ENCODE assay signal across 13 mouse cellular contexts in the genomic region with DNA sequence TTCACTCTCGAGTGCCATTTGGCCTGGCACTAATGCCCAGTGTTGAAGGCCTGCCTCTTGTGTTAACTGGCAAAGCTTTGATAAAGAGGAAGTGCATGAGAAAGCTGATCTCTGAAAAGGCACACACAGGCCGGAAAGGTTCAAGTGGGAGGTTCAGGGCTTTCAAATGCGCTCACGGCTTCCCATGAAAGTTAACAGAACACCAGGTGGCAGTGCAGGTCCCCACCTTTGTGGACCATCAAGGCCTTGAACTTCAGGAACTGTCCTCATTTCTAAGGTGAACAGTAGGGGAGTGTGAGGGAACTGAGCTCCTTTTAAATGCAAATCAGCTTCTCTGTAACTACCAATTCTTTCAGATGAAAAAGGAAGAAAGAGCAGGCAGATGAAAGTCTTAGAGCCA.
DNase-seq lines count a peak whose midpoint lies in the region; ATAC-seq and TF ChIP-seq lines count a peak whose summit lies in the region.
"Had no signal": no experiment of that assay in that cellular context is flagged by ENCODE, and none has a peak within 500 bp of the region (broad histone marks: within the 10 kb centered on the region; RNA-seq: fewer than 3 reads in every experiment).

No protein-coding gene starts in this region.

- TF ChIP-seq EP300 in heart, postnatal 0 days (IDR thresholded peaks at IDR 0.05; ENCODE audit: low read depth): no peak

- ATAC-seq in heart, postnatal 0 days (ENCODE audit: insufficient read depth, low read depth): no peak
- ATAC-seq in midbrain, embryonic 16.5 days: 0 out of 2 replicates have a peak, but pooled peaks have one; percentile 56
- no peak for ATAC-seq in midbrain, embryonic 13.5 days
- ATAC-seq in midbrain, postnatal 0 days (ENCODE audit: low FRiP score): no peak
- ATAC-seq: intestine, postnatal 0 days had no signal

- DNase-seq in heart, postnatal 0 days (ENCODE audit: low spot score): peak; percentile 27
- DNase-seq in heart, postnatal 25 days (ENCODE audit: low spot score): no peak
- DNase-seq in WW6 (ENCODE audit: low read depth, low spot score): peak; percentile 75
- no peak for DNase-seq in midbrain, postnatal 0 days (ENCODE audit: low spot score)
- DNase-seq in urinary bladder, adult 2 months (ENCODE audit: low spot score): no peak
- DNase-seq: cerebellum, adult 9-11 months; lung, postnatal 14 days; right cerebral cortex, postnatal 14 days; thymus, postnatal 14 days had no signal

- H3K4me2 ChIP-seq in heart, postnatal 0 days (ENCODE audit: low read depth, low read length): no peak overlapping the region
- H3K4me2 ChIP-seq in midbrain, embryonic 16.5 days (ENCODE audit: low read length): no peak overlapping the region
- H3K4me2 ChIP-seq in midbrain, embryonic 13.5 days (replicated peaks): no peak overlapping the region
- no peak overlapping the region for H3K4me2 ChIP-seq in midbrain, postnatal 0 days (ENCODE audit: low read depth, low read length, poor library complexity, severe bottlenecking)
- H3K4me2 ChIP-seq: limb, embryonic 15.5 days had no signal

- H3K4me1 ChIP-seq in heart, postnatal 0 days (ENCODE audit: control insufficient read depth, insufficient read depth): no peaks in the 10 kb centered on the region
- H3K4me1 ChIP-seq in midbrain, embryonic 16.5 days (ENCODE audit: control insufficient read depth, insufficient read depth, low read length): no peaks in the 10 kb centered on the region; the same call in 1 of the 2 replicates
- no peaks in the 10 kb centered on the region for H3K4me1 ChIP-seq in midbrain, embryonic 13.5 days (replicated peaks)
- H3K4me1 ChIP-seq in midbrain, postnatal 0 days (ENCODE audit: insufficient read depth, low read length): no peaks in the 10 kb centered on the region; the same call in 1 of the 2 replicates
- H3K4me1 ChIP-seq: limb, embryonic 15.5 days had no signal

- H3K9ac ChIP-seq in heart, postnatal 0 days (replicated peaks; ENCODE audit: low read depth, low read length): no peak overlapping the region
- H3K9ac ChIP-seq in midbrain, embryonic 16.5 days (ENCODE audit: low read depth, low read length): no peak overlapping the region
- H3K9ac ChIP-seq in midbrain, embryonic 13.5 days (replicated peaks): no peak overlapping the region
- H3K9ac ChIP-seq in midbrain, postnatal 0 days (replicated peaks; ENCODE audit: low read length, poor library complexity, severe bottlenecking): no peak overlapping the region
- H3K9ac ChIP-seq: limb, embryonic 15.5 days had no signal

- peak; percentile 52 for TF ChIP-seq CTCF in heart, postnatal 0 days (IDR thresholded peaks at IDR 0.05; ENCODE audit: low read depth)
- TF ChIP-seq CTCF in midbrain, postnatal 0 days (IDR thresholded peaks at IDR 0.05): peak; percentile 46

- intact Hi-C loops in heart, postnatal 25 days (cut with DNase I): no loop called here

- 37% methylated on average over 4 of the region's 4 CpGs for WGBS in heart, postnatal 0 days
- WGBS in midbrain, embryonic 16.5 days: 41% methylated on average over 4 of the region's 4 CpGs
- WGBS in midbrain, embryonic 13.5 days: 44% methylated on average over 4 of the region's 4 CpGs
- 62% methylated on average over 4 of the region's 4 CpGs for WGBS in midbrain, postnatal 0 days

- H3K27ac ChIP-seq in heart, postnatal 0 days (ENCODE audit: low read depth): no peak overlapping the region
- H3K27ac ChIP-seq in midbrain, embryonic 16.5 days (ENCODE audit: low read length): no peak overlapping the region
- no peak overlapping the region for H3K27ac ChIP-seq in midbrain, embryonic 13.5 days
- H3K27ac ChIP-seq in midbrain, postnatal 0 days (ENCODE audit: low read depth, low read length): no peak overlapping the region
- H3K27ac ChIP-seq: limb, embryonic 15.5 days had no signal

- H3K27me3 ChIP-seq in heart, postnatal 0 days (ENCODE audit: control insufficient read depth, insufficient read depth, low read length): no peaks in the 10 kb centered on the region
- H3K27me3 ChIP-seq in midbrain, embryonic 16.5 days (ENCODE audit: control insufficient read depth, insufficient read depth, low read depth, low read length): no peaks in the 10 kb centered on the region
- H3K27me3 ChIP-seq in midbrain, embryonic 13.5 days: no peaks in the 10 kb centered on the region
- H3K27me3 ChIP-seq in midbrain, postnatal 0 days (ENCODE audit: insufficient read depth, low read length): no peaks in the 10 kb centered on the region
- H3K27me3 ChIP-seq: limb, embryonic 15.5 days had no signal

- H3K9me3 ChIP-seq in heart, postnatal 0 days (replicated peaks; ENCODE audit: control insufficient read depth, low read length): no peaks in the 10 kb centered on the region
- no peaks in the 10 kb centered on the region for H3K9me3 ChIP-seq in midbrain, embryonic 16.5 days (replicated peaks; ENCODE audit: control insufficient read depth, low read length, poor library complexity, severe bottlenecking)
- no peaks in the 10 kb centered on the region for H3K9me3 ChIP-seq in midbrain, embryonic 13.5 days
- H3K9me3 ChIP-seq in midbrain, postnatal 0 days (ENCODE audit: low read length): no peaks in the 10 kb centered on the region
- H3K9me3 ChIP-seq: limb, embryonic 15.5 days had no signal

- H3K4me3 ChIP-seq in heart, postnatal 0 days (ENCODE audit: low read depth, low read length): no peak overlapping the region
- H3K4me3 ChIP-seq in midbrain, embryonic 16.5 days (ENCODE audit: low read depth, low read length): no peak overlapping the region
- no peak overlapping the region for H3K4me3 ChIP-seq in midbrain, embryonic 13.5 days (replicated peaks)
- no peak overlapping the region for H3K4me3 ChIP-seq in midbrain, postnatal 0 days (ENCODE audit: low read depth, low read length)
- H3K4me3 ChIP-seq: limb, embryonic 15.5 days had no signal

- H3K36me3 ChIP-seq in heart, postnatal 0 days (replicated peaks; ENCODE audit: control insufficient read depth, insufficient read depth, low read length): no peaks in the 10 kb centered on the region
- H3K36me3 ChIP-seq in midbrain, embryonic 16.5 days (ENCODE audit: control insufficient read depth, insufficient read depth, low read length): no peaks in the 10 kb centered on the region
- H3K36me3 ChIP-seq in midbrain, embryonic 13.5 days: no peaks in the 10 kb centered on the region
- H3K36me3 ChIP-seq in midbrain, postnatal 0 days (ENCODE audit: insufficient read depth, low read length): no peaks in the 10 kb centered on the region
- H3K36me3 ChIP-seq: limb, embryonic 15.5 days had no signal

Comparison
In these comparisons a context has a peak if more than half of its experiments do, and no peak if none do; other contexts are left out.
1. DNase-seq: peak in heart, postnatal 0 days (single experiment) and WW6 (single experiment); none in heart, postnatal 25 days (single experiment), midbrain, postnatal 0 days (single experiment) and urinary bladder, adult 2 months (single experiment).